Mouse (Mus musculus): Measurements from ENCODE around the gene Apof. TPM values are rescaled to one million over a fixed set of nuclear protein-coding genes. Genes with fewer than 3 reads are reported as not detected.

The Apof gene
- polyA plus RNA-seq, 1 experiment, result 0.44 TPM

DNA sequence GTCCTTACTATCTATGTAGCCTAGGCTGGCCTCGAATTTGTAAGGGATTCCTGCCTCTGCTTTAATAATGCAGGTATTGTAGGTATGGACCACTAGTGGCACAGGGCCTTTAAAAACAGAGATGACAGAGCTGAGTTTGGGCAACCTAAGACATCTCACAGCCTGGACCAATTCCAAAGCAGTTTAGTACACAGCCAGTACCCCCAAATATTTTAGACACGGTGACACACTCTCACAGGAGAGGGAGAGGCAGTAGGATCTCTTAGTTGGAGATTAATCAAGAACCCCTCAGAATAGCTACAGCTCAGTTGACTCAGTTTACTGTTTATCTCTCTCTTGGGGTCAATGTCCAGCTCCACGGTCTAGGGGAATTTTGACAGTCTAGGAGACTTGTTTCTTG lies 33.9 kb downstream of the Apof start:
- TF ChIP-seq CTCF (IDR thresholded peaks at IDR 0.05; ENCODE audit: control insufficient read depth, insufficient read depth, insufficient replicate concordance, low read depth, low read length) (no peak), POLR2A (IDR thresholded peaks at IDR 0.05; ENCODE audit: control insufficient read depth, low read depth, low read length) (no peak)
- no peaks in the 10 kb centered on the region for H3K27me3 ChIP-seq (ENCODE audit: control insufficient read depth, insufficient read depth, low read length)
- H3K27ac ChIP-seq (ENCODE audit: control insufficient read depth, insufficient read depth, low read depth, low read length), result peak overlapping the region; percentile 83
- H3K4me3 ChIP-seq (ENCODE audit: control insufficient read depth, low read depth, low read length), result peak overlapping the region; percentile 96
- peaks cover 14% of the 10 kb centered on the region for H3K4me1 ChIP-seq (ENCODE audit: control insufficient read depth, insufficient read depth, low read length)
- H3K36me3 ChIP-seq (ENCODE audit: control insufficient read depth, insufficient read depth, low read length), result no peaks in the 10 kb centered on the region

DNA sequence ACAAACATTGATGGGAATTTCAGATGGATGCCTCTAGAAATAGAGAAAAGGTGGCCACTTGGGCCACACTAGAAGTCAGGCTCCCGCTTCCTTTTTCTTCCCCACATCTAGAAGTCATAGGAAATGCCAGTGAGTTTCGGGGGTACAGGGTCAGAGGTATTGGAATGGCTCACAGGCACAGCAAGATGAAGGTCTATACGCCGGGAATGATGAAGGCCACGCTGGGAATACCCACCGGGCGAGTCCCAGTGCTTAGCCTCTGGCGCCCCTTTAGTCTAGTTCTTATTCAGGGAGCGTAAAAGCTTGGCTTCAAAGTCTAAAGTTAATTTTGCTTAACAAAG lies 34.3 kb downstream of the Apof start:
- peaks cover 11% of the 10 kb centered on the region for H3K4me1 ChIP-seq (ENCODE audit: control insufficient read depth, insufficient read depth, low read length)
- H3K27me3 ChIP-seq (ENCODE audit: control insufficient read depth, insufficient read depth, low read length), result no peaks in the 10 kb centered on the region
- peak overlapping the region; percentile 83 for H3K27ac ChIP-seq (ENCODE audit: control insufficient read depth, insufficient read depth, low read depth, low read length)
- H3K4me3 ChIP-seq (ENCODE audit: control insufficient read depth, low read depth, low read length), result peak overlapping the region; percentile 96
- TF ChIP-seq POLR2A (IDR thresholded peaks at IDR 0.05; ENCODE audit: control insufficient read depth, low read depth, low read length) (no peak), CTCF (IDR thresholded peaks at IDR 0.05; ENCODE audit: control insufficient read depth, insufficient read depth, insufficient replicate concordance, low read depth, low read length) (no peak)
- H3K36me3 ChIP-seq (ENCODE audit: control insufficient read depth, insufficient read depth, low read length), result no peaks in the 10 kb centered on the region

DNA sequence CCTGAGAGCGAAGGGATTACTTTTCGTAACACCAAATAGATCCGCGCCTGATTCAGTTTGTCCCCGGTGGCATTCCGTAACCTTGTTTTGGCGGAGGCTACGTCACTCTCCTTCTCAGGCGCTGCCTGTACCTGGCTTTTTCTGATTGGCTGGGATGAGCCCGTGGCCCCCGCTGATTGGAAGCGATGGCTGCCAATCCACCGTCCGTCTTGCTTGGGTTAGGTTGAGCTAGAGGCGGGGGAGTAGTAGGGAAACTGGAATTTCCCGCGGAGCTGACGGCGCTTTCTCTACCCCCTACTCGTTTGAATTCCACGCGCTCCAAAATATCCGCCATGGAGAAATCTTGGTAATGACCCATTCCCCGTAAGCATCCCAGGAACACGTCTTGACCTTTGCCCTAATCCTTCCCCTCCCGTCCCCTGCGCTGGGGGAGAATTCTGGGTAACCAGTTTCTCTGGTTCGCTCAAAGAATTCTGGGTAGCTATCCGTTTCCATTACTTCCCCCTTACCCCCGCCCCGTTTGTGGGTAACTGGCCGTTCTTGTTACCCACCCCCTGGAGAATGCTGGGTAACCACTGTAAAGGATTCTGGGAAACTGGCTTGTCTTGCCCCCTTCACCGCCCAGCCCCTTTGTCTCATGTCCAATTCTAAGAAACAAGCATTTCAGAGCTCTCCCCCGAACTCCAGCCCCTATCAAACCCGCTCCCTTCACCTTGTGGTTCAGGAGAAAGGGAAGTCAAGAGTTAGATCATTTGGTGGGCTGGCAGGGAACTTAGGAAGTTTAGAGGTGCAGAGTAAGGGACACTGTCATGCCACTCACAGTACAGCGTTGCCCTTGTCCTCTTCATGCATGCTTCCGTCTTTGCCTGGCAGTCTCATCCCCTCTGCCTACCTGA lies 34.9 kb downstream of the Apof start, which contains the start of gene Pan2:
Gene Pan2 (plus strand): TSS at position 210 of the 896 bp plus-strand sequence.
- no peaks in the 10 kb centered on the region; the same call in 1 of the 2 replicates for H3K36me3 ChIP-seq (ENCODE audit: control insufficient read depth, insufficient read depth, low read length)
- H3K4me1 ChIP-seq (ENCODE audit: control insufficient read depth, insufficient read depth, low read length), result peaks cover 10% of the 10 kb centered on the region
- no peaks in the 10 kb centered on the region for H3K27me3 ChIP-seq (ENCODE audit: control insufficient read depth, insufficient read depth, low read length)
- peak within 1 kb of the TSS; percentile 96 for H3K4me3 ChIP-seq (ENCODE audit: control insufficient read depth, low read depth, low read length)
- H3K27ac ChIP-seq (ENCODE audit: control insufficient read depth, insufficient read depth, low read depth, low read length), result peak within 1 kb of the TSS; percentile 96
- TF ChIP-seq CTCF (IDR thresholded peaks at IDR 0.05; ENCODE audit: control insufficient read depth, insufficient read depth, insufficient replicate concordance, low read depth, low read length) (no peak), POLR2A (IDR thresholded peaks at IDR 0.05; ENCODE audit: control insufficient read depth, low read depth, low read length) (peak; percentile 75)

DNA sequence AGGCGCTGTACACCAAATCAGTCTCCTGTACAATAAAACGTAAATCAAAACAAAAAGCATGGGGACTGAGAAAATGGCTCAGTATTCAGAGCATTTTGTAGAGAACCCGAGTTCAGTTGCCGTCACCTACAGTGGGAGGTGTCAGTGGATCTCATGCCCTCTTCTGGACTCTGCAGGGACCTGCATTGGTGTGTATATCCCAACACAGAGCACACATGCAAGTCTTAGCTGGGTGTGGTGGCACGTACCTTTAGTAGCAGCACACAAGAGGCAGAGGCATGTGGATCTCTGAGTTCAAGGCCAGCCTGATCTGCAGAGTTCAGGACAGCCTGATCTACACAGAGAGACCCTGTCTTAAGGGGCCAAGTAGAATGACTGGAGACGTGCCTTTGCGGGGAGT lies 41.2 kb downstream of the Apof start:
- Histone ChIP-seq H3K4me1 (ENCODE audit: control insufficient read depth, insufficient read depth, low read length) (no peaks in the 10 kb centered on the region), H3K36me3 (ENCODE audit: control insufficient read depth, insufficient read depth, low read length) (peaks cover 1% of the 10 kb centered on the region; the same call in 1 of the 2 replicates), H3K4me3 (ENCODE audit: control insufficient read depth, low read depth, low read length) (no peak overlapping the region), H3K27ac (ENCODE audit: control insufficient read depth, insufficient read depth, low read depth, low read length) (no peak overlapping the region), H3K27me3 (ENCODE audit: control insufficient read depth, insufficient read depth, low read length) (no peaks in the 10 kb centered on the region)
- TF ChIP-seq POLR2A (IDR thresholded peaks at IDR 0.05; ENCODE audit: control insufficient read depth, low read depth, low read length) (no peak), CTCF (IDR thresholded peaks at IDR 0.05; ENCODE audit: control insufficient read depth, insufficient read depth, insufficient replicate concordance, low read depth, low read length) (no peak)

DNA sequence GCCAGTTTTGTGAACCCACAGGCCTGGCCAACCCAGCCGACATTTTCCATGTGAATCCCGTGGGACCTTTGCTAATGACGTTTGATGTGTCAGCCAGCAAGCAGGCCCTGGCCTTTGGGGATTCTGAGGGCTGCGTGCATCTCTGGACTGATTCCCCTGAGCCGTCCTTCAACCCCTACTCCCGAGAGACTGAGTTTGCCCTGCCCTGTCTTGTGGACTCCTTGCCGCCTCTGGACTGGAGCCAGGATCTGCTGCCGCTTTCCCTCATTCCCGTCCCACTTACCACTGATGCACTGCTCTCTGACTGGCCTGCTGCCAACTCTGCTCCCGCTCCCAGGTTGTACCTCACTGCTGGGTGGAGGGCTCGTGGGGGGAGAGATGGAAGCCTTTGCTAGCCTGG lies 41.7 kb downstream of the Apof start:
- H3K36me3 ChIP-seq (ENCODE audit: control insufficient read depth, insufficient read depth, low read length), result peaks cover 1% of the 10 kb centered on the region; the same call in 1 of the 2 replicates
- H3K4me1 ChIP-seq (ENCODE audit: control insufficient read depth, insufficient read depth, low read length), result no peaks in the 10 kb centered on the region
- no peak overlapping the region for H3K4me3 ChIP-seq (ENCODE audit: control insufficient read depth, low read depth, low read length)
- TF ChIP-seq POLR2A (IDR thresholded peaks at IDR 0.05; ENCODE audit: control insufficient read depth, low read depth, low read length), result no peak
- TF ChIP-seq CTCF (IDR thresholded peaks at IDR 0.05; ENCODE audit: control insufficient read depth, insufficient read depth, insufficient replicate concordance, low read depth, low read length), result no peak
- no peaks in the 10 kb centered on the region for H3K27me3 ChIP-seq (ENCODE audit: control insufficient read depth, insufficient read depth, low read length)
- H3K27ac ChIP-seq (ENCODE audit: control insufficient read depth, insufficient read depth, low read depth, low read length), result no peak overlapping the region

DNA sequence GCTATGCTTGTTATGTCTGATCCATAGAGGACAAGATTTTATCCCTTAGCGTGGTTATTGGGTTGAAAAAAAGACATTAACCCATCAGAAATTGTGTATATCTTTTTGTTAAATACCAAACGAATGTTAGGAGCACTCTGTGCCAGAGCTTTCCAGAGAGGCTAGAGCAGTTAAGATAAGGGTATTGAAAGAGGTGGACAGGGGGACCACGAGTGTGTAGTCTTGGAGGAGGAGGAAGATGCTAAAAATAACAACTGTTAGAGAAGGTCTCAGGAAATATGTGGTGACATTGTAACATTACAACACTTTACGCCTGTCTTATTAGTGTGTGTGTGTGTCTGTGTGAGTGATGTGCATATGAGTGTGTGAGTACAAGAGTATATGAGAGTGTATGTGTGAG lies 42.4 kb downstream of the Apof start:
- TF ChIP-seq CTCF (IDR thresholded peaks at IDR 0.05; ENCODE audit: control insufficient read depth, insufficient read depth, insufficient replicate concordance, low read depth, low read length), result no peak
- TF ChIP-seq POLR2A (IDR thresholded peaks at IDR 0.05; ENCODE audit: control insufficient read depth, low read depth, low read length), result no peak
- no peak overlapping the region for H3K27ac ChIP-seq (ENCODE audit: control insufficient read depth, insufficient read depth, low read depth, low read length)
- H3K27me3 ChIP-seq (ENCODE audit: control insufficient read depth, insufficient read depth, low read length), result no peaks in the 10 kb centered on the region
- peaks cover 6% of the 10 kb centered on the region for H3K36me3 ChIP-seq (ENCODE audit: control insufficient read depth, insufficient read depth, low read length)
- no peak overlapping the region for H3K4me3 ChIP-seq (ENCODE audit: control insufficient read depth, low read depth, low read length)
- no peaks in the 10 kb centered on the region for H3K4me1 ChIP-seq (ENCODE audit: control insufficient read depth, insufficient read depth, low read length)

DNA sequence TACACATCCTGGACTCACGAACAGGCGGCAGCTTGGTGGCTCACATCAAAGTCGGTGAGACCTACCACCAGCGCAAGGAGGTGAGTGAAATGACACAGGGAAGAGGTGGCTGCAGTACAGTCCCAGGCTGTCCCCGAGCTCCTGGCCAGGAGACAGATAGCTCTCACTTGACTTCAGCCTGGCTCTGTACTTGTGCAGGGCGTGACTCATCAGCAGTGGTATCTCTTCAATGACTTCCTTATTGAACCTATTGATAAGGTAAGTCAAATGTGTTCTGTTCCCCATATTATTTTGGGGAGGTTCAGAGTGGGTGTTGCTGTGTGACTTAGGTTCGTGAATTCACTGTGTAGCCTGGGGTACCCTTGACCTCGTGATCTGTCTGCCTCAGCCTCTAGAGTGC lies 47.1 kb downstream of the Apof start:
- H3K36me3 ChIP-seq (ENCODE audit: control insufficient read depth, insufficient read depth, low read length), result peaks cover 6% of the 10 kb centered on the region

More for the DNA sequence above, 47.1 kb downstream of the Apof start:
- no peaks in the 10 kb centered on the region for H3K4me1 ChIP-seq (ENCODE audit: control insufficient read depth, insufficient read depth, low read length)
- no peak overlapping the region for H3K4me3 ChIP-seq (ENCODE audit: control insufficient read depth, low read depth, low read length)
- no peak overlapping the region for H3K27ac ChIP-seq (ENCODE audit: control insufficient read depth, insufficient read depth, low read depth, low read length)
- TF ChIP-seq CTCF (IDR thresholded peaks at IDR 0.05; ENCODE audit: control insufficient read depth, insufficient read depth, insufficient replicate concordance, low read depth, low read length) (no peak), POLR2A (IDR thresholded peaks at IDR 0.05; ENCODE audit: control insufficient read depth, low read depth, low read length) (no peak)
- no peaks in the 10 kb centered on the region for H3K27me3 ChIP-seq (ENCODE audit: control insufficient read depth, insufficient read depth, low read length)

Other genes with a start within 250 kb of the Apof start
- gene Naca, start 233.1 kb upstream of the Apof start, polyA plus RNA-seq (2012; rRNA removed), result 229 and 234 TPM in 2 replicates
- gene Ptges3, start 209.7 kb upstream of the Apof start, polyA plus RNA-seq (2012; rRNA removed), result 41.6 and 42.7 TPM in 2 replicates
- gene Atp5b, start 185.4 kb upstream of the Apof start, polyA plus RNA-seq (2012; rRNA removed), result 805 and 830 TPM in 2 replicates
- gene Baz2a, start 177.1 kb upstream of the Apof start, polyA plus RNA-seq (2012; rRNA removed), result 90.5 and 100 TPM in 2 replicates
- 17.3 and 19.4 TPM in 2 replicates for gene Rbms2, start 88.4 kb upstream of the Apof start, polyA plus RNA-seq (2012; rRNA removed)
- 3.7 and 5.3 TPM in 2 replicates for gene Gls2, start 74.2 kb upstream of the Apof start, polyA plus RNA-seq (2012; rRNA removed)
- gene Spryd4, start 56.9 kb upstream of the Apof start, polyA plus RNA-seq (2012; rRNA removed), result 3.1 and 3.4 TPM in 2 replicates
- not detected in 2 replicates for gene Mip, start 42.8 kb upstream of the Apof start, polyA plus RNA-seq (2012; rRNA removed)
- gene Timeless, start 36.6 kb upstream of the Apof start, polyA plus RNA-seq (2012; rRNA removed), result 3.4 and 4.4 TPM in 2 replicates
- gene Apon, start 14.6 kb upstream of the Apof start, polyA plus RNA-seq (2012; rRNA removed), result 0.05 TPM in 1 of 2 replicates, not detected in the other
- gene Stat2, start 1.9 kb downstream of the Apof start, polyA plus RNA-seq (2012; rRNA removed), result 6.0 and 6.6 TPM in 2 replicates
- gene Il23a, start 30.1 kb downstream of the Apof start, polyA plus RNA-seq (2012; rRNA removed), result 0.06 and 0.36 TPM in 2 replicates
- gene Pan2, start 34.7 kb downstream of the Apof start, polyA plus RNA-seq (2012; rRNA removed), result 21.1 and 24.6 TPM in 2 replicates
- gene Cnpy2, start 53.8 kb downstream of the Apof start, polyA plus RNA-seq (2012; rRNA removed), result 7.4 and 9.2 TPM in 2 replicates
- 58.8 and 59.4 TPM in 2 replicates for gene Cs, start 69.1 kb downstream of the Apof start, polyA plus RNA-seq (2012; rRNA removed)
- gene Coq10a, start 100.3 kb downstream of the Apof start, polyA plus RNA-seq (2012; rRNA removed), result 21.2 TPM in 2 replicates
- 6.8 and 7.0 TPM in 2 replicates for gene Ankrd52, start 108.4 kb downstream of the Apof start, polyA plus RNA-seq (2012; rRNA removed)
- gene Slc39a5, start 132.6 kb downstream of the Apof start, polyA plus RNA-seq (2012; rRNA removed), result 0.14 and 0.18 TPM in 2 replicates
- 22.5 and 27.7 TPM in 2 replicates for gene Nabp2, start 142.8 kb downstream of the Apof start, polyA plus RNA-seq (2012; rRNA removed)
- gene Rnf41, start 143.0 kb downstream of the Apof start, polyA plus RNA-seq (2012; rRNA removed), result 82.6 and 84.1 TPM in 2 replicates
- 138 and 141 TPM in 2 replicates for gene Smarcc2, start 190.6 kb downstream of the Apof start, polyA plus RNA-seq (2012; rRNA removed)
- gene Myl6, start 225.5 kb downstream of the Apof start, polyA plus RNA-seq (2012; rRNA removed), result 191 and 248 TPM in 2 replicates
- gene Myl6b, start 230.0 kb downstream of the Apof start, polyA plus RNA-seq (2012; rRNA removed), result 20.3 and 23.2 TPM in 2 replicates